Mouse (Mus musculus) liver, postnatal 0 days (tissue): ENCODE results near the gene Mrpl43.

Experiments used
- CTCF ChIP-seq: sonication (generic); IDR thresholded peaks from 2 replicates; pipeline ENCODE4 v1.5.1; 2016; ENCODE audit warnings: antibody characterized with exemption, low read depth
- EP300 ChIP-seq: IDR thresholded peaks from 2 replicates; pipeline ENCODE4 v1.6.1; 2016; ENCODE audit warnings: antibody characterized with exemption, low read depth, mild to moderate bottlenecking

DNA sequence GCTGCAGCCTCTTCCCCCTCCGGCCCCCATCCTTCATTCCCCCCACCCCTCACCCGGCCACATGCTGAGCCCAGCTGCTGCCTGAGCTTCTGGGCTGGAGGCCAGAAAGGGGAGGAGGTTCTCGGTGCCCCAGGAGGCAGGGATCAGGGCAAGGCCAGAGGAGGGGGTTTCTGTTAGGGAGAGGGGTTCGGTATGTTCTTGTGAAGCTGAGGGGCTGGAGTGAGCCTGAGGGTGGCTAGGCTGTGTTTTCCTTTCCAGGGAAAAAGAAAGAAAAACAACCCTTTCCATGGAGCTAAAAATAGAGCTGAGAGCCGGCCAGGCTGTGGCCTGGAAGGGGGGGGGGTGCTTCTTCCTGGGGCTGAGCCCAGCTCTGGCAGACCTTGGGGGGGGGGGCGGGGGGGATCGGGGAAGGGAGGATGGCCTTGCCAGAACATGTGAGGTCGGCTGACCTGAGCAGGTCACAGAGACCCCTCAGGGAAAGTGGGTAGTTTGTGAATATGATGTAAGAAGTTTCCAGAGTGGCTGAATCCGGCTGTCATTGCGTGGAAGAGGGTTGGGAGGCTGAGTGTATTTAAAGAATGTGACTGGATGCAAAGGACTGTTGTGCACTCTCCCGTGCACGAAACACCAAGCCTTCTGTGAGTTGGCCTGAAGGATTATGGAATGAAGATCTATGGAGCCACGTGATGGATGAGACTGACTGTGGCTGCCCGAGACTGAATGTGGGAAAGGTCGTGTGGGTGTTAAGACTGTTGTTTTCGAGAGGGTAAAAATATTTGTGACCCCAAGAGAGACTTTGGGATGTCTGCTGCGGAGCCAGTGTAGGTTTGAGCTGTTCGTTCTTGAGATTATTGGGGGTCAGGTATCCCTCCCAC is 10.3 kb upstream of the Mrpl43 start:
- TF ChIP-seq CTCF (no peak), EP300 (no peak)
